Mouse (Mus musculus): Measurements from ENCODE around the gene Tgfbr1. TPM values are rescaled to one million over a fixed set of nuclear protein-coding genes. Genes with fewer than 3 reads are reported as not detected.
A peak's percentile ranks its signal among the peaks of the same experiment; 100 is the strongest.

Tgfbr1 gene
- total and polyA plus RNA-seq, 3 experiments = 1.7 to 65.1 (median 26.6) TPM

DNA sequence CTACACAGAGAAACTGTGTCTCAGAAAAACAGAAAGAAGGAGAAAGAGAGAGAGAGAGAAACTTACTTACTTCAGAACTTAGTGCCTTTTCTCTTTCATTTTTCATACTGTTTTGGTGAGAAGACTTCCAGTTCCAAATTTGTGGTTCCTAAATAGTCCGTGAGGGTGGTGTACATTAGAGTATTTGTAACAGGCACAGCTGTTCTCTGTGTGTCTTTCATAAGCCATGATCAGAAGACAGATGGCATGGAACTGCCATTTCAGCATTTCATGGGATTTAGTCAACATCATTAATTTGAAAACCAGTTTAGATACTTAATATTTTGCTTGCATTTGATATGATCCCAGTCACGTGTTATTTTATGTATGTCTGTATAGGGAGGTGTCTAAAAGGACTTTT, 51.5 kb downstream of the Tgfbr1 start:
- ATAC-seq (ENCODE audit: extremely low read depth, insufficient number of reproducible peaks, low FRiP score, poor library complexity, severe bottlenecking) (no peak), DNase-seq (ENCODE audit: low spot score) (no peak)
- Histone ChIP-seq H3K36me3 (replicated peaks) (peaks cover 52% of the 10 kb centered on the region), H3K27me3 (ENCODE audit: insufficient read depth, low read length) (no peaks in the 10 kb centered on the region), H3K4me3 (ENCODE audit: low read depth, low read length) (no peak overlapping the region), H3K9me3 (replicated peaks) (no peaks in the 10 kb centered on the region), H3K4me1 (ENCODE audit: insufficient read depth, low read depth, low read length) (peaks cover 22% of the 10 kb centered on the region)
- TF ChIP-seq GATA1 (IDR thresholded peaks at IDR 0.05; ENCODE audit: borderline replicate concordance, low read length) = no peak
- TF ChIP-seq GATA2 (IDR thresholded peaks at IDR 0.05; ENCODE audit: borderline replicate concordance, low read depth, low read length) = no peak
- no peak for TF ChIP-seq POLR2AphosphoS5 (IDR thresholded peaks at IDR 0.05; ENCODE audit: insufficient replicate concordance, low read depth, low read length)
- TF ChIP-seq CTCF (IDR thresholded peaks at IDR 0.05; ENCODE audit: low read depth, low read length) = no peak
- no peak for TF ChIP-seq TAL1 (conservative IDR thresholded peaks at IDR 0.05; ENCODE audit: low read depth, low read length)

DNA sequence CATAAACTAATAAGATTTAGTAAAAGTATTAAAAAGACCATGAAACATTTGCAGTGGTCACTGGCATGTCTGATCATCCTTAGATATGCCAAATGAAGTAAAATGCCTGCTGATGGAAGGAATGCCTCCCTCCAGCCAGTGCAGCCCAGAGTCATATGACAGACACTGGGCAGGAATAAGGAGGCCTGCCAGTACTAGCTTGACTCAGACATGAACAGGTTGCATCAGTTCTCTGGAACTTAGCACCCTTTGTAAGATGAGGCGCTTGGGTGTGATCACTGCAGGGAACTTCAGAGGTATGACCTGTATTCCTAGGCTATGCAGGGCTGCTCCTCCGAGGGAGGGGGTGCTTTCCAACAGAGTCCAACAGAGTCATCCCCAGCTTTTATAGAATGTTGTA, 54.1 kb downstream of the Tgfbr1 start:
- peaks cover 63% of the 10 kb centered on the region for H3K36me3 ChIP-seq (replicated peaks)
- ATAC-seq (ENCODE audit: extremely low read depth, insufficient number of reproducible peaks, low FRiP score, poor library complexity, severe bottlenecking) (no peak), DNase-seq (ENCODE audit: low spot score) (no peak)
- H3K4me1 ChIP-seq (ENCODE audit: insufficient read depth, low read depth, low read length) = peaks cover 4% of the 10 kb centered on the region; the same call in 1 of the 2 replicates
- no peaks in the 10 kb centered on the region for H3K27me3 ChIP-seq (ENCODE audit: insufficient read depth, low read length)
- no peaks in the 10 kb centered on the region for H3K9me3 ChIP-seq (replicated peaks)
- H3K4me3 ChIP-seq (ENCODE audit: low read depth, low read length) = no peak overlapping the region
- no peak for TF ChIP-seq GATA1 (IDR thresholded peaks at IDR 0.05; ENCODE audit: borderline replicate concordance, low read length)
- no peak for TF ChIP-seq POLR2AphosphoS5 (IDR thresholded peaks at IDR 0.05; ENCODE audit: insufficient replicate concordance, low read depth, low read length)
- TF ChIP-seq GATA2 (IDR thresholded peaks at IDR 0.05; ENCODE audit: borderline replicate concordance, low read depth, low read length) = no peak
- no peak for TF ChIP-seq TAL1 (conservative IDR thresholded peaks at IDR 0.05; ENCODE audit: low read depth, low read length)
- TF ChIP-seq CTCF (IDR thresholded peaks at IDR 0.05; ENCODE audit: low read depth, low read length) = no peak

DNA sequence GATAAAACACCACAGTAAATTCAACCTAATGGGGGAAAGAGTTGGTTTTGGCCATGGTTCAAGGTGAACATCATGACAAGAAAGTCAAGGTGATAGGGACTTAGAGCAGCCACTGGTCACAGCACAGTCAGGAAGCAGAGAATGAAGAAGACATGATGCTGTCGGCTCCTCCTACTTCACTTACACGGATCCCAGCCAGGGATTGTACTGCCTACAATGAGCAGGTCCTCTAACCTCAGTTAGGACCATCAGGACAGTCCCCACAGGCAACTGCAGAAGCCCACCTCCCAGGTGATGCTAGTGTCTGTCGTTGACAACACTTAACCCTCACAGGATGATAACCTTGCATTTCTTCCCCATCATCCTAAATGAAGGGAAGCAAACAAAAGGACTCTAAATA, 64.8 kb downstream of the Tgfbr1 start:
- DNase-seq (ENCODE audit: low spot score) = no peak
- no peaks in the 10 kb centered on the region for H3K27me3 ChIP-seq (ENCODE audit: insufficient read depth, low read length)
- no peaks in the 10 kb centered on the region for H3K9me3 ChIP-seq (replicated peaks)
- H3K4me1 ChIP-seq (ENCODE audit: insufficient read depth, low read depth, low read length) = peaks cover 5% of the 10 kb centered on the region; the same call in 1 of the 2 replicates
- no peak for ATAC-seq (ENCODE audit: extremely low read depth, insufficient number of reproducible peaks, low FRiP score, poor library complexity, severe bottlenecking)
- peaks cover 11% of the 10 kb centered on the region for H3K36me3 ChIP-seq (replicated peaks)
- no peak for TF ChIP-seq GATA2 (IDR thresholded peaks at IDR 0.05; ENCODE audit: borderline replicate concordance, low read depth, low read length)
- no peak for TF ChIP-seq POLR2AphosphoS5 (IDR thresholded peaks at IDR 0.05; ENCODE audit: insufficient replicate concordance, low read depth, low read length)
- no peak for TF ChIP-seq GATA1 (IDR thresholded peaks at IDR 0.05; ENCODE audit: borderline replicate concordance, low read length)
- TF ChIP-seq CTCF (IDR thresholded peaks at IDR 0.05; ENCODE audit: low read depth, low read length) = no peak
- no peak for TF ChIP-seq TAL1 (conservative IDR thresholded peaks at IDR 0.05; ENCODE audit: low read depth, low read length)
- no peak overlapping the region for H3K4me3 ChIP-seq (ENCODE audit: low read depth, low read length)

DNA sequence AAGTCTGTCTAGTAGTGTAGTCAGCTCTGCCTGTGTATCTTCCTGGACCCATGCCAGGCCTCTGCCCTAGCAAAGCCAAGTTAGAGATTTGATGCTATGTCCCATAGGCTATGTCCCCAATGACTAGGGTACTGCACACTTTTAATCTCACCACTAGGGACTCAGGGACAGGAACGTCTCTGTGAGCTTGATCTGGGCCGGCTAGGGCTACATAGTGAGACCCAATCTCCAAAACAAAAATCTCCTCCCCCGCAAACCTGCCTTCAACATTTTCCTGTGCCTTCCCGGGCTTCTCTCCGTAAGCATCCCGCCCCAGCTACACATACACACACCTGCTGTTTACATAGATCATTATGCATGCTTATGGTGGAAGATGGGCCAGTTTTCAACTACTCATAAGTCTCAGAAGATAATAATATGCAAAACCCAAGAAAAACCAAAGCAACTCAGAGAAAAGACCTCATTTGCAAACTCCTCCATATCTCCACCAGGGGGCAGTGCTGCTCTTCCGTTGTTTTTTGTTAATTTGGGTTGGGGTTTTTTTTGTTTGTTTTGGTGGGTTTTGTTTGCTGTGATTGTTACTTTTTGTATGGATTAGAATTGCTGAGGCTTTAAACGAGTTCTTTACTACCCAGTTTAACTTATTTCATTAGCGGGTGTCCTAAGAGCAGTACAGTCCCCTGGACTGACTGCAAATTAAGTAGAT, 66.4 kb downstream of the Tgfbr1 start:
- DNase-seq (ENCODE audit: low spot score) = no peak
- Histone ChIP-seq H3K36me3 (replicated peaks) (peaks cover 3% of the 10 kb centered on the region), H3K4me1 (ENCODE audit: insufficient read depth, low read depth, low read length) (peaks cover 5% of the 10 kb centered on the region; the same call in 1 of the 2 replicates), H3K27me3 (ENCODE audit: insufficient read depth, low read length) (no peaks in the 10 kb centered on the region), H3K9me3 (replicated peaks) (no peaks in the 10 kb centered on the region), H3K4me3 (ENCODE audit: low read depth, low read length) (no peak overlapping the region)
- no peak for ATAC-seq (ENCODE audit: extremely low read depth, insufficient number of reproducible peaks, low FRiP score, poor library complexity, severe bottlenecking)
- TF ChIP-seq CTCF (IDR thresholded peaks at IDR 0.05; ENCODE audit: low read depth, low read length) (0 out of 2 replicates have a peak, but pooled peaks have one; percentile 36), TAL1 (conservative IDR thresholded peaks at IDR 0.05; ENCODE audit: low read depth, low read length) (no peak)

DNA sequence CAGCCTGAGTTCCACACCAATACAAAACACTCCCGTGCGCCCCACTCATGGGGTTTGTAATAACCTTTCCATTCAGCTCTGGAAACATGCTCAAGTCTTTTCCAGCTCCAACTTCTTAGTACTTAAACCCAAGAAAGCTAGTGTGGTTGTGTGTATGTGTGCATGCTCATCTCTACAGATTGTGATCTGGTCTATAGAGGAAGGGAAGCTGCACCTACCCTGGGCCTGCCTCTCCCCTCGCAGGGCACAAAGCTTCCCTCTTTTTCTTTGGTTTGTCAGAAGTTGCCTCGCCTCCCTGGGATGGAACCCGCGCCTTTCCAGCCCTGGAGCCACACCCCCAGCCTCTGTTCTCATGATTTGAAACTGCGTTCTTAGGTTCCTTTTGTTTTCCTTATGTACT, 67.2 kb downstream of the Tgfbr1 start:
- Histone ChIP-seq H3K36me3 (replicated peaks) (no peaks in the 10 kb centered on the region), H3K4me1 (ENCODE audit: insufficient read depth, low read depth, low read length) (peaks cover 5% of the 10 kb centered on the region; the same call in 1 of the 2 replicates)

DNA sequence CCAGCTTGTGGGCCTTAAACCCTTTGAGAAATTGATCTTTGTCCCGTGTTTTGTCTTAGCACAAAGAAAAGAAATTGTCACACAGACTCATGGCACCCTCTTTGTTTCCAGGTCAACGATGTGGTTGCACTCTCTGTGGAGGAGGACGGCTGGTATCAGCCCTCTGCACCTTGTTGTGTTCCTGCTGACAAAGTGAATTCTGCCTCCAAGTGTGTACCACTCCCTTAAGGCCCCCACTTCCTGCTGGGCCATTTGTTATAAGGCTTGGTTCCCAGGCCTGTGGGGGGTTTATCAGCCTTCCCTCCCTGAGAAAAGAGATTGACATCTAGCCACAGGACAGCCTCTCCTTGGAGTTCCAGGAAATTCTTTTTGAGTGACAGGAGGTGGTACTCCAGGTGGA, 69.2 kb downstream of the Tgfbr1 start:
- TF ChIP-seq GATA1 (IDR thresholded peaks at IDR 0.05; ENCODE audit: borderline replicate concordance, low read length) (no peak), TAL1 (conservative IDR thresholded peaks at IDR 0.05; ENCODE audit: low read depth, low read length) (no peak), POLR2AphosphoS5 (IDR thresholded peaks at IDR 0.05; ENCODE audit: insufficient replicate concordance, low read depth, low read length) (no peak), CTCF (IDR thresholded peaks at IDR 0.05; ENCODE audit: low read depth, low read length) (no peak), GATA2 (IDR thresholded peaks at IDR 0.05; ENCODE audit: borderline replicate concordance, low read depth, low read length) (no peak)
- H3K27me3 ChIP-seq (ENCODE audit: insufficient read depth, low read length) = no peaks in the 10 kb centered on the region
- DNase-seq (ENCODE audit: low spot score) (no peak), ATAC-seq (ENCODE audit: extremely low read depth, insufficient number of reproducible peaks, low FRiP score, poor library complexity, severe bottlenecking) (no peak; the same call in 1 of the 2 replicates)
- H3K4me3 ChIP-seq (ENCODE audit: low read depth, low read length) = no peak overlapping the region
- H3K4me1 ChIP-seq (ENCODE audit: insufficient read depth, low read depth, low read length) = peaks cover 5% of the 10 kb centered on the region; the same call in 1 of the 2 replicates
- H3K36me3 ChIP-seq (replicated peaks) = no peaks in the 10 kb centered on the region
- no peaks in the 10 kb centered on the region for H3K9me3 ChIP-seq (replicated peaks)

More for the DNA sequence above, 67.2 kb downstream of the Tgfbr1 start:
- DNase-seq (ENCODE audit: low spot score) (no peak), ATAC-seq (ENCODE audit: extremely low read depth, insufficient number of reproducible peaks, low FRiP score, poor library complexity, severe bottlenecking) (no peak)
- no peak overlapping the region for H3K4me3 ChIP-seq (ENCODE audit: low read depth, low read length)
- H3K27me3 ChIP-seq (ENCODE audit: insufficient read depth, low read length) = no peaks in the 10 kb centered on the region
- TF ChIP-seq GATA1 (IDR thresholded peaks at IDR 0.05; ENCODE audit: borderline replicate concordance, low read length) (no peak), CTCF (IDR thresholded peaks at IDR 0.05; ENCODE audit: low read depth, low read length) (no peak), GATA2 (IDR thresholded peaks at IDR 0.05; ENCODE audit: borderline replicate concordance, low read depth, low read length) (no peak), POLR2AphosphoS5 (IDR thresholded peaks at IDR 0.05; ENCODE audit: insufficient replicate concordance, low read depth, low read length) (no peak), TAL1 (conservative IDR thresholded peaks at IDR 0.05; ENCODE audit: low read depth, low read length) (no peak)
- H3K9me3 ChIP-seq (replicated peaks) = no peaks in the 10 kb centered on the region
